Mouse (Mus musculus) liver, embryonic 14.5 days (tissue): ENCODE results near the gene Hmgcll1.

Experiments used
- CTCF ChIP-seq: IDR thresholded peaks from 2 replicates; pipeline ENCODE4 v1.5.1; 2016; ENCODE audit warnings: antibody characterized with exemption, low read depth, control low read depth
- EP300 ChIP-seq: IDR thresholded peaks from 2 replicates; pipeline ENCODE4 v1.6.1; 2016; ENCODE audit warnings: antibody characterized with exemption, low read depth

DNA sequence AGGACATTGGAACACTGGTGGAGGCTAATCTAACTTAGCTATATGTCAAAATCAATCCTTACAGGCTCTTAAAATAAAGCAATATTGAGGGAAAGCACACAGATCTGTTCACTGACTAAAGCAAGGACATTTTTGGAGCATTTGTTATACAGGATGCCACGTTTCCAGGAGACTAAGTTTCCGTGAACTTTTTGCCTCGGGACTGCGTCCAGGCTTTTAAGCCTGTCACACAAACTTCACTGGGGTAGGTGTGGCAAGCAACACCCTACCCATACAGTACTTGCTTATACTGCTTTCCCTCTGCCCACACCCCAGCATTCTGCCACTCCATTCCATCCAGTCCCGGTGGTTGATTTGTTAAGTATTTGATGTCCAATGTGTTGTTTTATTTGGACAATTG lies 90.2 kb downstream of the Hmgcll1 start:
- TF ChIP-seq EP300, result no peak
- TF ChIP-seq CTCF, result no peak
